Mouse (Mus musculus) olfactory bulb, adult 2 months (tissue): ENCODE measurements around the gene Zfp292.

Experiments
- CTCF ChIP-seq: fragments of 200-500 bp; IDR thresholded peaks from 2 replicates; pipeline ENCODE4 v1.5.1; 2012; ENCODE audit warnings: low read depth, mild to moderate bottlenecking, low read length, moderate library complexity; ENCODE audit not compliant: insufficient read depth
- POLR2A ChIP-seq: fragments of 200-500 bp; IDR thresholded peaks from 2 replicates; pipeline ENCODE4 v1.6.1; 2012; ENCODE audit warnings: mild to moderate bottlenecking, low read depth, low read length, moderate library complexity; ENCODE audit not compliant: insufficient read depth

GRCm38 (mm10) chr4:34908127-34908526 lies 25.4 kb upstream of the Zfp292 start:
- TF ChIP-seq CTCF (no peak), POLR2A (no peak)
